Mouse (Mus musculus): Measurements from ENCODE around the gene Etnk2. TPM values are rescaled to one million over a fixed set of nuclear protein-coding genes. Genes with fewer than 3 reads are reported as not detected.
A peak's percentile ranks its signal among the peaks of the same experiment; 100 is the strongest.

Gene Etnk2
- polyA plus RNA-seq, 1 experiment from 2014 or later = 3.0 TPM

DNA sequence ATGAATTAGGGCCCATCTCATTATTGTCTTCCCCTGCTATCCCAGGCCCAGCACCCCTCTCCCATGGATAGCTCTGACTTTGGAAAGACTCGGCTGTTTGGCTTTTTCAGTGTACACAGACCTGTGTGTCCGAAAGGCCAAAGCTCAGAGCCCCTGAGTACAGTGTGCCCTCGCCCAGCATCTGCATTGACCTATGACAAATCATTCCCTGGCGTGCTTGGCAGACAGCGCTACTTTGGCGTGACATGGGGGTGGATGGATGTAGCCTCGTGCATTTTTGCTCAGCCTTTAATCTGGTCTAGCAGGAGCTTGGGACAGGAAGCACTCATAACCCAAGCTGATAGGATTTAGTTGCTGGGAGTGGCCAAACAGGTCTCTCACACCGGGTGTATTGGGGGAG, 8.7 kb downstream of the Etnk2 start:
- 65% methylated on average over 8 of the region's 8 CpGs for WGBS
- Histone ChIP-seq H3K9ac (no peak overlapping the region), H3K27me3 (no peaks in the 10 kb centered on the region), H3K36me3 (no peaks in the 10 kb centered on the region), H3K4me1 (peaks cover 11% of the 10 kb centered on the region), H3K4me2 (replicated peaks) (no peak overlapping the region), H3K4me3 (no peak overlapping the region), H3K27ac (no peak overlapping the region), H3K9me3 (no peaks in the 10 kb centered on the region)
- ATAC-seq (ENCODE audit: insufficient number of reproducible peaks, insufficient read depth, low FRiP score, low TSS enrichment) = no peak

DNA sequence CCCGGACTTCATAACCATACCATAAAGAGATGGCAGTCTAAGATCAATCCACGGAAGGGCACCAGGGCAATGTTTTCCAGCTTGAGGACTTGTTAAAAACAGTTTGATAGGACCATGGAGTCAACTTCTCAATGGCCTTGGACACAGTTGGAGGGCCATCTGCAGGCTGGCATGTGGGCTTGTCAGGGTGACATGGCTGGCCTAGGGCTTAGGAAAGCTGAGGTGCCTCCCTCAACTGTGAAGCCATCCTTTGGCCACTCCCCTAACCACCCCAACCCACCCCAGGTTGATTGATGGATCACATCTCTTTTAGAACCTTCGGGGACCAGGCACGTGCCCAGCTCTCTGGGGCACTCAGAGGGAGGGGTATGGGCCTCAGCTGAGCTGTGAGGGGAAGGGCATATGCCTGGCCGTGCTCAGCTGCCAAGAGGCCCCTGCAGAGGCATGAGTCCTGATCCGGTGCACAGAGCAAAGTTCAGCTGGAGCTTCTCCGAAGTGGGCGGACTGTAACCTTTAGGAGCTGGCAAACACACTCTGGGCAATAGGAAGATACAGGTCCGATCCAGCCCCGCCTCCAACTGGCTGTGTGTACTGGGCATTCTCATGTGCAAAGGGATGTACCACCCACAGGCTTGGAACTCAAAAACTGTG, 12.4 kb downstream of the Etnk2 start:
- no peak for ATAC-seq (ENCODE audit: insufficient number of reproducible peaks, insufficient read depth, low FRiP score, low TSS enrichment)
- H3K4me2 ChIP-seq (replicated peaks) = no peak overlapping the region

DNA sequence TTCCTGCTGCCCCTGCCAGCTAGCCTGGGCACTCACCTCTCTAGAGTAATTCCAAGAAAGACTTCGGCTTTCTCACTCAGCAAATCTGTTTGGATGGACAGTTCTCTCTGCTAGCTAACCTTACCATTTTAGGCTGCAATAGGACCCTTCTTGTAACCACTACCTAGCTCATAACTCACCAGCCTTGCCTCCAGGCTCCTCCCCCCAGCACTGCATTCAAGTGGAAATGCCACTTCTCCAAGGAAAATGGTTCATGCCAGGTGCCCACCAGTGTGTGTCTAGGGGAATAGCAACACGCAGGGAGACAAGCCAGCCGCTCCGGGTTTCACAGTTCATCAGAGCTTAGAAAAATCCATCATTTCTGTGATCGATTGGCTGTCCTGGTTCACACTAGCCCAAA, 14.2 kb downstream of the Etnk2 start:
- no peak overlapping the region for H3K9ac ChIP-seq
- ATAC-seq (ENCODE audit: insufficient number of reproducible peaks, insufficient read depth, low FRiP score, low TSS enrichment) = no peak
- 0 out of 2 replicates have a peak, but pooled peaks cover under 1% of the 10 kb centered on the region for H3K36me3 ChIP-seq
- no peak overlapping the region for H3K27ac ChIP-seq
- no peaks in the 10 kb centered on the region for H3K27me3 ChIP-seq
- no peaks in the 10 kb centered on the region for H3K4me1 ChIP-seq
- H3K4me3 ChIP-seq = no peak overlapping the region
- no peaks in the 10 kb centered on the region for H3K9me3 ChIP-seq
- WGBS = 92% methylated on average over 5 of the region's 5 CpGs
- H3K4me2 ChIP-seq (replicated peaks) = no peak overlapping the region

More for the DNA sequence above, 12.4 kb downstream of the Etnk2 start:
- H3K27me3 ChIP-seq = no peaks in the 10 kb centered on the region
- H3K27ac ChIP-seq = no peak overlapping the region
- H3K9ac ChIP-seq = no peak overlapping the region
- WGBS = 77% methylated on average over 10 of the region's 10 CpGs
- H3K4me1 ChIP-seq = no peaks in the 10 kb centered on the region
- H3K36me3 ChIP-seq = no peaks in the 10 kb centered on the region
- H3K9me3 ChIP-seq = no peaks in the 10 kb centered on the region
- H3K4me3 ChIP-seq = no peak overlapping the region

DNA sequence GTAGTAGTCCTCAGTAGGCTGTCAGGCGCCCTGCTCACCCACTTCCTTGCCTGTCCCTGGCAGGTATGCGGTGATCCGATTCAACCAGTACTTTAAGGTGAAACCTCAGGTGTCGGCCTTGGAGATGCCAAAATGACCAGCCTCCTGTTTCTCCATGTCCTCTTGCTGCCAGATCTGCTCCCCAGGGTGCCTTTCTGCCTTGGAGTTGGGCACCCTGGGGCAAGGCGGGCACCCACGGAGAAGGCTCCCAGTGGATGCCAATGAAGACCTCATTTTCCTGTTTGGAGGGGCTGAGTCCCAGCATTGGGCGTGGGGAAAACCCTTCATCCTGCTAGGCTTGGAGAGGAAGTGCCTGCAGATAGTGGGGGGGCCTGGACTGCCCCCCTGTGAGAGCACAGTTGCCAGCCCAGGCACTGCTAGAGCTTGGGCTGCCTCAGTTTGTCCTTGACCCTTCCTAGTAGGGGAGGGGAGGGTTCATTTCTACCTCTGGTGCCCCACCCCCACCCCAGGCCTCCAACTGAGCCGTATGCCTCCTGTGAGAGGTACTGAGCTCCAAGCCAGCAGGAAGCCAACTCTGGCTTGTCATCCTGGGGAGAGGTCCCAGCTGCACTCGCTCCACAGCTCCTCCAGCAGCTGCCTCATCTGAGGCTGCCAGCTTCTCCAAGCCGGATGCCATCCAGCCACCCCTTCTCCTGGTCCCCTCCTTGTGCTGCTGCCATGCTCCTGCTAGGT, 16.0 kb downstream of the Etnk2 start:
- Histone ChIP-seq H3K27me3 (no peaks in the 10 kb centered on the region), H3K9ac (no peak overlapping the region), H3K27ac (no peak overlapping the region), H3K4me1 (no peaks in the 10 kb centered on the region), H3K36me3 (0 out of 2 replicates have a peak, but pooled peaks cover 3% of the 10 kb centered on the region), H3K9me3 (no peaks in the 10 kb centered on the region), H3K4me2 (replicated peaks) (no peak overlapping the region), H3K4me3 (no peak overlapping the region)
- 66% methylated on average over 10 of the region's 10 CpGs for WGBS
- no peak for ATAC-seq (ENCODE audit: insufficient number of reproducible peaks, insufficient read depth, low FRiP score, low TSS enrichment)

DNA sequence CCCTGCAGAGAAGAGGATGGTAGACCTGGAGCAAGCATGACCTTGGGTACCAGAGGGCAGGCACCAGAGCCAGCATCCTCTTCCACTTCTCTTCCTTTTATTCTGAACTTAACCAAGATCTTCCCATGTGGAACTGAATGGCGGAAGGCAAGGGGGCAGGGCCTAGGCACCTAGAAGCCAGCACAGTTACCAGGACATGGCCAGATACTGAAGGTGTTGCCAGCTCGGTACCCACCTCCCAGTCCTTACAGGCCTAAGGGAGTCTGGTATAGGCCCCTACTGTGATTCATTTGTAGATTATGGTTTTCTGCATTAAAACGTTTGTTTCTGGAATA, 16.6 kb downstream of the Etnk2 start:
- H3K4me1 ChIP-seq = no peaks in the 10 kb centered on the region
- no peaks in the 10 kb centered on the region for H3K27me3 ChIP-seq
- WGBS = 76% methylated on average over 3 of the region's 3 CpGs
- no peak overlapping the region for H3K9ac ChIP-seq
- no peaks in the 10 kb centered on the region for H3K9me3 ChIP-seq
- no peak overlapping the region for H3K4me3 ChIP-seq
- H3K27ac ChIP-seq = no peak overlapping the region
- no peak overlapping the region for H3K4me2 ChIP-seq (replicated peaks)
- H3K36me3 ChIP-seq = 0 out of 2 replicates have a peak, but pooled peaks cover 3% of the 10 kb centered on the region
- ATAC-seq (ENCODE audit: insufficient number of reproducible peaks, insufficient read depth, low FRiP score, low TSS enrichment) = no peak

DNA sequence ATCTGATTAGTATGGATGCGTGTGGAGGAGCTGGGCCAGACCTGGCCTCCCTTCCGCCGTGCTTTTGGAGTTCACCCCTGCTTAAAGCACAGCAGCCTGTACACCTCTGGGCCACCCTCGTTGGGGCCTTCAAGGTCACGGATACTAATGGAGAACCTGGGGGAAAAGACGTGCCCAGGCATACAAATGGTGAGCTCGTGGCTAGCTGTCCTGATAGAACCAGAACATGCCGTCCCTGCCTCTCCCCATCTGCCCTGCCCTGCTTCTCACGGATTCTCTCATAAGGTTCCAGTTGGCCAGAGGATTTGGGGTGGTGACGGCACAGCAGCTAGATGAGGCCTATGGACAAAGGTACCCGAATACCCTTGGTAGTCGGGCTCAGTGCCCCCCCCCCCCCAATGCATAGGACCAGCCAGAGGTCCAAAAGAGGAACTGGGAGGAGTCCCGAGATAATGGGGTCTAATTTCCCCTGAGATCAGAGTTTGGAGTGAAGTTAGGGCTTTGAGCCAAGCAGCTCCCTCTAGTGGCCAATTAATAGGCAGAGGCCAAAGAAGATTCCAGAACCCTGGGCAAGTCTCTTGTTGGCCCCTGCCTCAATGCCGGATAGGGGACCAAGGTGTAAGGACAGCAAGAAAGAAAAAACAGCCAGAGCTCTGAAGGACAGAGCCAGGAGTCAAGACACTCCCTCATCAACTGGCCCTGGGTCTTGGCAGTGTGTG, 17.1 kb downstream of the Etnk2 start:
- Histone ChIP-seq H3K9me3 (no peaks in the 10 kb centered on the region), H3K4me3 (no peak overlapping the region), H3K9ac (no peak overlapping the region), H3K27me3 (no peaks in the 10 kb centered on the region), H3K4me1 (no peaks in the 10 kb centered on the region), H3K27ac (no peak overlapping the region), H3K36me3 (peaks cover 6% of the 10 kb centered on the region; the same call in 1 of the 2 replicates), H3K4me2 (replicated peaks) (no peak overlapping the region)
- no peak for ATAC-seq (ENCODE audit: insufficient number of reproducible peaks, insufficient read depth, low FRiP score, low TSS enrichment)
- WGBS = 71% methylated on average over 14 of the region's 14 CpGs

DNA sequence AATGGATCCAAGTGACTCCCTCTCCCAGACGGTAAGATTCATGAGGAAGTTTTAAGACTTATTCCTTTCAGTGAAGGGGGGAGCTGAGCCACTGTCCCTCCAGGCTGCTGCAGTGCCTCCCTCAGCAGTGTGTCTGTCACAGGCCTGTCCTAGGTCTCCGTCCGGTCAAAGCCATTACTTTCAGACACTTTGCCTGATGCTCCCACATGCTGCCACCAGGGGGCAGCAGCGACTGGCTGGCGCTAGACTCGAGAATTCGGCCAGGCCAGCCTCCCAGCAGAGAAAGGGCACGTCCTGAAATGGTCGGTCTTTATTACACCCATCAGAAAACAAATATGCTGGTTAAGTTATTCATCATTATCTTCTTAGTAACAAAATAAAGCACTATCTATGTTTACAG, 18.6 kb downstream of the Etnk2 start:
- Histone ChIP-seq H3K4me3 (no peak overlapping the region), H3K4me2 (replicated peaks) (no peak overlapping the region), H3K36me3 (peaks cover 12% of the 10 kb centered on the region; the same call in 1 of the 2 replicates), H3K27me3 (no peaks in the 10 kb centered on the region), H3K9ac (no peak overlapping the region), H3K27ac (no peak overlapping the region), H3K9me3 (no peaks in the 10 kb centered on the region), H3K4me1 (peaks cover 5% of the 10 kb centered on the region; the same call in 1 of the 2 replicates)
- WGBS = 9% methylated on average over 9 of the region's 9 CpGs
- no peak for ATAC-seq (ENCODE audit: insufficient number of reproducible peaks, insufficient read depth, low FRiP score, low TSS enrichment)

GRCm38 (mm10) chr1:133382552-133383155, 19.3 kb downstream of the Etnk2 start:
- peaks cover 12% of the 10 kb centered on the region; the same call in 1 of the 2 replicates for H3K36me3 ChIP-seq
- H3K27ac ChIP-seq = no peak overlapping the region
- ATAC-seq (ENCODE audit: insufficient number of reproducible peaks, insufficient read depth, low FRiP score, low TSS enrichment) = no peak
- H3K4me1 ChIP-seq = peaks cover 5% of the 10 kb centered on the region; the same call in 1 of the 2 replicates
- H3K4me2 ChIP-seq (replicated peaks) = no peak overlapping the region
- no peaks in the 10 kb centered on the region for H3K9me3 ChIP-seq
- H3K9ac ChIP-seq = no peak overlapping the region; the same call in 1 of the 2 replicates
- H3K4me3 ChIP-seq = no peak overlapping the region
- 56% methylated on average over 12 of the region's 12 CpGs for WGBS
- H3K27me3 ChIP-seq = no peaks in the 10 kb centered on the region

- peaks cover 5% of the 10 kb centered on the region; the same call in 1 of the 2 replicates for H3K4me1 ChIP-seq
- no peaks in the 10 kb centered on the region for H3K9me3 ChIP-seq
- H3K4me3 ChIP-seq = no peak overlapping the region
- ATAC-seq (ENCODE audit: insufficient number of reproducible peaks, insufficient read depth, low FRiP score, low TSS enrichment) = no peak
- no peaks in the 10 kb centered on the region for H3K27me3 ChIP-seq
- no peak overlapping the region for H3K4me2 ChIP-seq (replicated peaks)
- peaks cover 12% of the 10 kb centered on the region; the same call in 1 of the 2 replicates for H3K36me3 ChIP-seq
- 92% methylated on average over 14 of the region's 14 CpGs for WGBS
- no peak overlapping the region for H3K27ac ChIP-seq
- H3K9ac ChIP-seq = no peak overlapping the region
Measured at GRCm38 (mm10) chr1:133383157-133383783, 19.9 kb downstream of the Etnk2 start.

DNA sequence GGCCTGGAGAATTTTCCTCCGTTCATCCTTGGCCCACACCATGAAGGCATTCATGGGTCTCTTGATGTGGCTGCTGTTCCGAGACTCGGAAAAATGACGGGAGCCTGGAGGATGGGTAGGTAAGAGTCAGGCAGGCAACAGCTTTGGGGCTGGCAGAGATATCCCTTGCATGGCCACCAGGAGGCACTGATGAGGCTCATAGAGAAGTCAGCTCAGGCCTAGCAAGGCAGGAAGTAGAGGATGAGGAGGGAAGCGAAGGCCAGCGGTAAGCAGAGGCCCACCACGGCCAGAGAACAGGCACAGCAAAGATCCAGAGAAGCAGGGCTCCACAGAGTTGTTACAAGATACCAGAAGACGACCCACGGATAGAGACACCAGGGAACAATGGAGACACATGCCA, 22.1 kb downstream of the Etnk2 start:
- H3K4me3 ChIP-seq = no peak overlapping the region
- H3K27me3 ChIP-seq = no peaks in the 10 kb centered on the region
- no peak for ATAC-seq (ENCODE audit: insufficient number of reproducible peaks, insufficient read depth, low FRiP score, low TSS enrichment)
- WGBS = 35% methylated on average over 9 of the region's 9 CpGs
- H3K4me1 ChIP-seq = peaks cover 5% of the 10 kb centered on the region; the same call in 1 of the 2 replicates
- peak overlapping the region; percentile 43 for H3K9ac ChIP-seq
- peak overlapping the region; percentile 28; the same call in 1 of the 2 replicates for H3K4me2 ChIP-seq (replicated peaks)
- H3K36me3 ChIP-seq = peaks cover 15% of the 10 kb centered on the region; the same call in 1 of the 2 replicates
- no peak overlapping the region for H3K27ac ChIP-seq
- H3K9me3 ChIP-seq = no peaks in the 10 kb centered on the region

DNA sequence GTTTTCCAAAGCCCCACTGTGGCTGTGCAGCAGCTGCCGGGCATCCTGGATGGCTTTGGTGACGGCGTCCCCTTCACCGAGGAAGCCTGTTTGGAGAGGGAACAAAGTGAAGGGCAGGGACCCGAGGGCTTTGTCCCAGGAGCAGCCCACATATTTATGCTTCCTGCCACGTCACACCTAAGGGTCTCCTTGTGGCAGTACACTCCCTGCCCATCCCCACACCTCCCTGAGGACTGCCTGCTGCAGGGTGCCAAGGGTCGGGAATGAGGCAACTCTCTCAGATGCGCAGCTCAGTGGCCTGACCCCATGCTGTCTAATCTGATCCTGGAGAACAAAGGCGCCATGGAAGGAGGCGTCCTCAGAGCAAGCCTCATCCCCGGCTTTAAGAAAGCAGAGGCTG, 22.8 kb downstream of the Etnk2 start:
- WGBS = 50% methylated on average over 11 of the region's 11 CpGs
- H3K9me3 ChIP-seq = no peaks in the 10 kb centered on the region
- no peak overlapping the region for H3K4me3 ChIP-seq
- ATAC-seq (ENCODE audit: insufficient number of reproducible peaks, insufficient read depth, low FRiP score, low TSS enrichment) = no peak
- no peak overlapping the region for H3K9ac ChIP-seq
- H3K4me1 ChIP-seq = peaks cover 5% of the 10 kb centered on the region; the same call in 1 of the 2 replicates
- H3K36me3 ChIP-seq = peaks cover 17% of the 10 kb centered on the region; the same call in 1 of the 2 replicates
- H3K4me2 ChIP-seq (replicated peaks) = no peak overlapping the region
- peak overlapping the region; percentile 1; the same call in 1 of the 2 replicates for H3K27ac ChIP-seq
- no peaks in the 10 kb centered on the region for H3K27me3 ChIP-seq

All from embryonic facial prominence, embryonic 12.5 days (tissue).